Mouse (Mus musculus) CH12.LX (cell line): ENCODE results near the gene Irf8. TPM values are rescaled to one million over a fixed set of nuclear protein-coding genes. Genes with fewer than 3 reads are reported as not detected.

Source experiments
- DNase-seq: peaks from one replicate; pipeline ENCODE4 v3.0.0-alpha.2; 2013; ENCODE audit errors: extremely low read depth
- H3K27ac ChIP-seq: 2 replicates; pipeline ENCODE4 v1.5.1; 2012; ENCODE audit warnings: low read depth, mild to moderate bottlenecking, control low read depth, moderate library complexity; ENCODE audit not compliant: insufficient read depth
- H3K27me3 ChIP-seq: replicated peaks from 2 replicates; pipeline ENCODE3; 2012; ENCODE audit warnings: inconsistent platforms
- H3K36me3 ChIP-seq, 2 experiments: replicated peaks in 1 of 2; 2 replicates each; pipeline versions ENCODE3 to v1.6.1; 2012; ENCODE audit warnings: inconsistent platforms in 1 of 2, low read length in 1 of 2, mild to moderate bottlenecking in 1 of 2, mixed read lengths in 1 of 2, moderate library complexity in 1 of 2; ENCODE audit not compliant: control insufficient read depth in 1 of 2, insufficient read depth in 1 of 2
- H3K4me1 ChIP-seq, 2 experiments: 2 replicates each; pipeline ENCODE4 v1.6.1; 2012; ENCODE audit warnings: inconsistent platforms in 1 of 2, moderate library complexity in 1 of 2; ENCODE audit not compliant: insufficient read depth in 2 of 2, control insufficient read depth in 1 of 2
- H3K4me2 ChIP-seq: 2 replicates; pipeline ENCODE4 v1.6.1; 2012; ENCODE audit warnings: low read depth, mild to moderate bottlenecking, control low read depth; ENCODE audit not compliant: poor library complexity, insufficient read depth, severe bottlenecking
- H3K4me3 ChIP-seq, 3 experiments: fragments of 150-350 bp in 1 of 3; sonication (generic) in 1 of 3; replicated peaks in 1 of 3; 2 replicates each; pipeline versions ENCODE3 to v1.5.1; 2011 to 2012; ENCODE audit warnings: low read depth in 2 of 3, low read length in 2 of 3, mild to moderate bottlenecking in 2 of 3, moderate library complexity in 2 of 3, control low read depth in 1 of 3, improper control_type of control experiment in 1 of 3, inconsistent platforms in 1 of 3, mixed read lengths in 1 of 3; ENCODE audit not compliant: poor library complexity in 1 of 3
- H3K79me2 ChIP-seq: replicated peaks from 2 replicates; pipeline ENCODE4 v1.6.1; 2012; ENCODE audit warnings: mild to moderate bottlenecking, moderate library complexity; ENCODE audit not compliant: control insufficient read depth, poor library complexity, insufficient read depth, severe bottlenecking; ENCODE audit errors: extremely low read depth
- H3K9ac ChIP-seq: 2 replicates; pipeline ENCODE4 v1.6.1; 2012; ENCODE audit warnings: low read depth, mild to moderate bottlenecking, control low read depth, moderate library complexity; ENCODE audit not compliant: insufficient read depth
- H3K9me3 ChIP-seq: replicated peaks from 2 replicates; pipeline ENCODE3; 2012; ENCODE audit warnings: low read length, inconsistent platforms, mixed read lengths
- BHLHE40 ChIP-seq: IDR thresholded peaks from 2 replicates; pipeline ENCODE4 v1.6.1; 2011; ENCODE audit warnings: mild to moderate bottlenecking, low read depth, low read length, improper control_type of control experiment
- CHD2 ChIP-seq: IDR thresholded peaks from 2 replicates; pipeline ENCODE4 v1.6.1; 2011; ENCODE audit warnings: low read length, improper control_type of control experiment
- E2F4 ChIP-seq: IDR thresholded peaks from 2 replicates; pipeline ENCODE4 v1.6.1; 2011; ENCODE audit warnings: low read depth, low read length, improper control_type of control experiment; ENCODE audit not compliant: insufficient replicate concordance
- EP300 ChIP-seq: IDR thresholded peaks from 2 replicates; pipeline ENCODE4 v1.6.1; 2011; ENCODE audit warnings: low read length, improper control_type of control experiment
- ETS1 ChIP-seq: conservative IDR thresholded peaks from 2 replicates; pipeline ENCODE4 v1.6.1; 2012; ENCODE audit warnings: low read depth, mild to moderate bottlenecking, inconsistent platforms, low read length, improper control_type of control experiment, moderate library complexity
- GABPA ChIP-seq: IDR thresholded peaks from 2 replicates; pipeline ENCODE4 v1.6.1; 2012; ENCODE audit warnings: low read depth, low read length, improper control_type of control experiment, inconsistent platforms; ENCODE audit not compliant: insufficient replicate concordance
- HCFC1 ChIP-seq: IDR thresholded peaks from 2 replicates; pipeline ENCODE4 v1.6.1; 2012; ENCODE audit warnings: low read depth, mild to moderate bottlenecking, inconsistent platforms, low read length, improper control_type of control experiment
- IRF4 ChIP-seq: IDR thresholded peaks from 2 replicates; pipeline ENCODE4 v1.6.1; 2014; ENCODE audit warnings: low read depth, mild to moderate bottlenecking, inconsistent platforms, low read length, improper control_type of control experiment
- JUN ChIP-seq: IDR thresholded peaks from 2 replicates; pipeline ENCODE4 v1.6.1; 2011; ENCODE audit warnings: low read depth, mild to moderate bottlenecking, low read length, improper control_type of control experiment, moderate library complexity; ENCODE audit not compliant: insufficient read depth
- JUND ChIP-seq: conservative IDR thresholded peaks from 2 replicates; pipeline ENCODE4 v1.6.1; 2011; ENCODE audit warnings: low read depth, low read length, improper control_type of control experiment
- KAT2A ChIP-seq: IDR thresholded peaks from 2 replicates; pipeline ENCODE4 v1.6.1; 2012; ENCODE audit warnings: low read length, improper control_type of control experiment, inconsistent platforms; ENCODE audit not compliant: insufficient replicate concordance
- MAX ChIP-seq: IDR thresholded peaks from 2 replicates; pipeline ENCODE4 v1.6.1; 2011; ENCODE audit warnings: low read length, improper control_type of control experiment
- MAZ ChIP-seq: IDR thresholded peaks from 2 replicates; pipeline ENCODE4 v1.6.1; 2012; ENCODE audit warnings: low read depth, mild to moderate bottlenecking, inconsistent platforms, low read length, improper control_type of control experiment, moderate library complexity
- MEF2A ChIP-seq: IDR thresholded peaks from 2 replicates; pipeline ENCODE4 v1.6.1; 2014; ENCODE audit warnings: low read depth, mild to moderate bottlenecking, inconsistent platforms, low read length, improper control_type of control experiment, borderline replicate concordance
- MXI1 ChIP-seq: IDR thresholded peaks from 2 replicates; pipeline ENCODE4 v1.6.1; 2011; ENCODE audit warnings: mild to moderate bottlenecking, low read depth, low read length, improper control_type of control experiment
- NELFE ChIP-seq: IDR thresholded peaks from 2 replicates; pipeline ENCODE4 v1.6.1; 2011; ENCODE audit warnings: low read depth, low read length, improper control_type of control experiment
- NRF1 ChIP-seq: IDR thresholded peaks from 2 replicates; pipeline ENCODE4 v1.6.1; 2014; ENCODE audit warnings: low read depth, mild to moderate bottlenecking, inconsistent platforms, low read length, improper control_type of control experiment, moderate library complexity
- POLR2A ChIP-seq: IDR thresholded peaks from 2 replicates; pipeline ENCODE4 v1.6.1; 2011; ENCODE audit warnings: low read depth, mild to moderate bottlenecking, improper control_type of control experiment, low read length
- POLR2AphosphoS2 ChIP-seq: IDR thresholded peaks from 2 replicates; pipeline ENCODE4 v1.6.1; 2011; ENCODE audit warnings: low read depth, low read length, improper control_type of control experiment
- RAD21 ChIP-seq: IDR thresholded peaks from 2 replicates; pipeline ENCODE4 v1.6.1; 2011; ENCODE audit warnings: low read depth, mild to moderate bottlenecking, low read length, improper control_type of control experiment, moderate library complexity
- RCOR1 ChIP-seq: conservative IDR thresholded peaks from 2 replicates; pipeline ENCODE4 v1.6.1; 2012; ENCODE audit warnings: low read depth, mild to moderate bottlenecking, inconsistent platforms, low read length, improper control_type of control experiment
- SMC3 ChIP-seq: IDR thresholded peaks from 2 replicates; pipeline ENCODE4 v1.6.1; 2011; ENCODE audit warnings: low read depth, low read length, improper control_type of control experiment
- TCF12 ChIP-seq: IDR thresholded peaks from 2 replicates; pipeline ENCODE4 v1.6.1; 2014; ENCODE audit warnings: low read depth, mild to moderate bottlenecking, inconsistent platforms, low read length, improper control_type of control experiment
- UBTF ChIP-seq: IDR thresholded peaks from 2 replicates; pipeline ENCODE4 v1.6.1; 2012; ENCODE audit warnings: low read depth, mild to moderate bottlenecking, inconsistent platforms, low read length, improper control_type of control experiment, moderate library complexity
- USF1 ChIP-seq: IDR thresholded peaks from 2 replicates; pipeline ENCODE4 v1.6.1; 2014; ENCODE audit warnings: low read depth, mild to moderate bottlenecking, inconsistent platforms, low read length, improper control_type of control experiment
- ZKSCAN1 ChIP-seq: IDR thresholded peaks from 2 replicates; pipeline ENCODE4 v1.6.1; 2012; ENCODE audit warnings: low read depth, inconsistent platforms, low read length, improper control_type of control experiment, borderline replicate concordance
- ZNF384 ChIP-seq: IDR thresholded peaks from 2 replicates; pipeline ENCODE4 v1.6.1; 2012; ENCODE audit warnings: low read depth, low read length, improper control_type of control experiment, inconsistent platforms
- dilution Hi-C: fragments of 300-500 bp; cut with MboI; formaldehyde crosslinking; loops from 2 replicates; pipeline ENCODE4 v1.14.3; 2020; ENCODE audit warnings: low sequenced_read_pairs; ENCODE audit not compliant: extremely low pct_unique_long_range_greater_than_20kb, extremely low pct_ligation_motif_present
- in situ Hi-C: fragments of 300-500 bp; cut with MboI; formaldehyde crosslinking; loops from 3 replicates; pipeline ENCODE4 v1.14.3; 2019; ENCODE audit warnings: low sequenced_read_pairs, low pct_ligation_motif_present, low pct_unique_long_range_greater_than_20kb, mixed read lengths
- polyA plus RNA-seq: library from polyadenylated mRNA; unstranded; fragments of >175 nt; gene quantifications from 2 replicates; pipeline ENCODE4 v1.2.1, GENCODE M21; 2012; ENCODE audit warnings: low read depth; ENCODE audit not compliant: insufficient read length
- total RNA-seq, 2 experiments: library from RNA; depleted of rRNA; stranded (reverse); fragments of 300-350 nt in 1 of 2; fragments of >200 nt in 1 of 2; gene quantifications; 2 replicates each; pipeline ENCODE4 v1.2.3; 2012 to 2014

The Irf8 gene
- total and polyA plus RNA-seq, 3 experiments, result 13.3 to 34.3 (median 17.7) TPM

- TF ChIP-seq MXI1 (no peak), MAX (no peak), SMC3 (no peak), IRF4 (no peak), RCOR1 (no peak), NELFE (no peak), NRF1 (no peak), KAT2A (no peak), JUND (no peak), HCFC1 (no peak), UBTF (no peak), POLR2AphosphoS2 (no peak), ZKSCAN1 (no peak), GABPA (no peak), EP300 (no peak), TCF12 (no peak), RAD21 (no peak), MAZ (no peak), BHLHE40 (no peak)
- H3K9ac ChIP-seq, result no peak overlapping the region
- H3K79me2 ChIP-seq, result no peaks in the 10 kb centered on the region
- H3K4me3 ChIP-seq, result no peak overlapping the region
- in situ Hi-C loops, result loop anchor here (5.0 kb wide), 1 partner anchor 33 kb away; the partner anchor contains the start of gene Irf8
- dilution Hi-C loops, result no loop called here
- no peak for DNase-seq
- H3K27ac ChIP-seq, result no peak overlapping the region
- H3K36me3 ChIP-seq, result no peaks in the 10 kb centered on the region
- H3K4me1 ChIP-seq, result peaks cover 12 to 67% of the 10 kb centered on the region in 2 experiments
- no peak overlapping the region for H3K4me2 ChIP-seq
- H3K9me3 ChIP-seq, result no peaks in the 10 kb centered on the region
- H3K27me3 ChIP-seq, result peaks cover 24% of the 10 kb centered on the region
Observed at GRCm38 (mm10) chr8:120704203-120704602, 32.0 kb upstream of the Irf8 start.

DNA sequence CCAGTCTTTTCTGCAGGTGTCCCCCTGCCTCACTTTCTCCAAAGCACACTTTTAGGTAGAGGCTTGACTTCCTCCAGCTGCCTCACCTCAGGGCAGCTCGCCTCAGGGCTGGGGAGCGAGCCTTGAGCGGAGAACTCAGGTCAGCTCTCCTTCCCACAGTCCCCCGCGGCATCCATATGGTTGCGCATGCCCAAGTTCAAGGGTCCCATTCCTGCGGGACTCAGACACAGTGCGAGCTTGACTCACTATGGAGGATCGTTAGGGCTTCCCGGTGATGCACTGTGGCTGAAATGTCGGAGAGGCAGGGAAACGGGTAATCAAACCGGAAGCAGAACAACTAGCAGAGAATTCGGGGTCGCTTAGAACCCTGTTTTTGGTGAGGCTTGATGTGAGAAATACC lies 31.0 kb upstream of the Irf8 start:
- in situ Hi-C loops (no loop called here), dilution Hi-C loops (no loop called here)
- Histone ChIP-seq H3K27me3 (peaks cover 24% of the 10 kb centered on the region), H3K9me3 (no peaks in the 10 kb centered on the region), H3K4me2 (no peak overlapping the region), H3K4me1 (peaks cover 15 to 67% of the 10 kb centered on the region in 2 experiments), H3K27ac (no peak overlapping the region), H3K79me2 (no peaks in the 10 kb centered on the region), H3K4me3 (no peak overlapping the region), H3K36me3 (no peaks in the 10 kb centered on the region), H3K9ac (no peak overlapping the region)
- TF ChIP-seq JUND, result no peak
- TF ChIP-seq SMC3, result no peak
- no peak for TF ChIP-seq RAD21
- TF ChIP-seq ZNF384, result no peak
- TF ChIP-seq USF1, result no peak
- TF ChIP-seq RCOR1, result no peak
- no peak for TF ChIP-seq E2F4
- no peak for TF ChIP-seq MAZ
- TF ChIP-seq ETS1, result no peak
- no peak for TF ChIP-seq MEF2A
- TF ChIP-seq POLR2A, result no peak
- no peak for TF ChIP-seq KAT2A
- TF ChIP-seq CHD2, result no peak
- no peak for TF ChIP-seq JUN
- no peak for DNase-seq
